Mouse (Mus musculus) heart, embryonic 13.5 days (tissue): Measurements from ENCODE around the gene Lmo7. TPM values are rescaled to one million over a fixed set of nuclear protein-coding genes. Genes with fewer than 3 reads are reported as not detected.

ENCODE experiments used
- ATAC-seq: fragments of 200-750 bp; cut with Nextera tagmentation; 2 replicates; pipeline ENCODE4 v1.8.0; 2017; ENCODE audit warnings: moderate TSS enrichment; ENCODE audit not compliant: insufficient number of reproducible peaks, low FRiP score, low TSS enrichment; ENCODE audit errors: extremely low read depth
- H3K27ac ChIP-seq: fragments of 300-500 bp; sonication (generic); replicated peaks from 2 replicates; pipeline ENCODE4 v1.5.1; 2015; ENCODE audit warnings: moderate library complexity, mild to moderate bottlenecking, inconsistent platforms
- H3K27me3 ChIP-seq: fragments of 300-500 bp; sonication (generic); replicated peaks from 2 replicates; pipeline ENCODE4 v1.6.1; 2015; ENCODE audit warnings: mild to moderate bottlenecking, inconsistent platforms
- H3K36me3 ChIP-seq: fragments of 300-500 bp; sonication (generic); 2 replicates; pipeline ENCODE4 v1.6.1; 2015; ENCODE audit warnings: mild to moderate bottlenecking, inconsistent platforms
- H3K4me1 ChIP-seq: fragments of 300-500 bp; sonication (generic); 2 replicates; pipeline ENCODE4 v1.6.1; 2015; ENCODE audit warnings: inconsistent platforms
- H3K4me2 ChIP-seq: fragments of 300-500 bp; sonication (generic); 2 replicates; pipeline ENCODE4 v1.6.1; 2015; ENCODE audit warnings: inconsistent platforms, mild to moderate bottlenecking, moderate library complexity
- H3K4me3 ChIP-seq: fragments of 300-500 bp; sonication (generic); 2 replicates; pipeline ENCODE4 v1.5.1; 2015; ENCODE audit warnings: moderate library complexity, mild to moderate bottlenecking, inconsistent platforms
- H3K9ac ChIP-seq: fragments of 300-500 bp; sonication (generic); 2 replicates; pipeline ENCODE4 v1.6.1; 2015; ENCODE audit warnings: inconsistent platforms, mild to moderate bottlenecking, moderate library complexity
- H3K9me3 ChIP-seq: fragments of 300-500 bp; sonication (generic); 2 replicates; pipeline ENCODE4 v1.6.1; 2016; ENCODE audit warnings: inconsistent platforms
- WGBS: fragments of 180-500 bp; shearing (Covaris S2); methylation state at CpG from one replicate; pipeline ENCODE4 v1.1.7; 2015; ENCODE audit warnings: mixed read lengths; 5-methylcytosine and 5-hydroxymethylcytosine counted together
- polyA plus RNA-seq: library from polyadenylated mRNA; unstranded; fragments of >200 nt; fragmentation: Nextera tagmentation; extraction: Ambion mirVana; gene quantifications from 2 replicates; pipeline ENCODE4 v1.2.1, GENCODE M21; 2015

The Lmo7 gene
- polyA plus RNA-seq, 1 experiment from 2014 or later: 138 TPM

- H3K27me3 ChIP-seq: no peaks in the 10 kb centered on the region
- H3K9me3 ChIP-seq: no peaks in the 10 kb centered on the region
- peak overlapping the region; percentile 67 for H3K4me2 ChIP-seq
- peak overlapping the region; percentile 86 for H3K9ac ChIP-seq
- 31% methylated on average over 6 of the region's 6 CpGs for WGBS
- H3K4me3 ChIP-seq: peak overlapping the region; percentile 59
- ATAC-seq: peak; percentile 68; the same call in 1 of the 2 replicates
- H3K36me3 ChIP-seq: peaks cover 35% of the 10 kb centered on the region
- peak overlapping the region; percentile 93 for H3K27ac ChIP-seq
- peaks cover 30% of the 10 kb centered on the region for H3K4me1 ChIP-seq
These were observed 154.0 kb downstream of the Lmo7 start for GRCm38 (mm10) chr14:101883787-101884186.

- peak overlapping the region; percentile 93 for H3K27ac ChIP-seq
- no peaks in the 10 kb centered on the region for H3K9me3 ChIP-seq
- peaks cover 41% of the 10 kb centered on the region for H3K36me3 ChIP-seq
- H3K4me1 ChIP-seq: peaks cover 32% of the 10 kb centered on the region
- peak; percentile 19; the same call in 1 of the 2 replicates for ATAC-seq
- peak overlapping the region; percentile 86 for H3K9ac ChIP-seq
- H3K4me3 ChIP-seq: peak overlapping the region; percentile 59
- H3K27me3 ChIP-seq: no peaks in the 10 kb centered on the region
- WGBS: 53% methylated on average over 10 of the region's 10 CpGs
- peak overlapping the region; percentile 67 for H3K4me2 ChIP-seq
These were observed 156.6 kb downstream of the Lmo7 start for GRCm38 (mm10) chr14:101886320-101886719.

GRCm38 (mm10) chr14:101891903-101892448 is 162.2 kb downstream of the Lmo7 start:
- 43% methylated on average over 10 of the region's 10 CpGs for WGBS
- Histone ChIP-seq H3K9me3 (no peaks in the 10 kb centered on the region), H3K36me3 (peaks cover 43% of the 10 kb centered on the region), H3K4me3 (no peak overlapping the region), H3K27ac (no peak overlapping the region), H3K27me3 (no peaks in the 10 kb centered on the region), H3K9ac (no peak overlapping the region), H3K4me1 (peaks cover 58% of the 10 kb centered on the region), H3K4me2 (no peak overlapping the region)
- ATAC-seq: no peak

GRCm38 (mm10) chr14:101892496-101892895 is 162.7 kb downstream of the Lmo7 start:
- Histone ChIP-seq H3K4me2 (no peak overlapping the region), H3K4me1 (peaks cover 56% of the 10 kb centered on the region), H3K27me3 (no peaks in the 10 kb centered on the region), H3K4me3 (no peak overlapping the region), H3K9ac (no peak overlapping the region), H3K9me3 (no peaks in the 10 kb centered on the region), H3K36me3 (peaks cover 44% of the 10 kb centered on the region), H3K27ac (no peak overlapping the region)
- 80% methylated on average over 8 of the region's 8 CpGs for WGBS
- no peak for ATAC-seq

GRCm38 (mm10) chr14:101893215-101893614 is 163.5 kb downstream of the Lmo7 start:
- Histone ChIP-seq H3K27me3 (no peaks in the 10 kb centered on the region), H3K9me3 (no peaks in the 10 kb centered on the region), H3K4me3 (no peak overlapping the region), H3K27ac (no peak overlapping the region), H3K36me3 (peaks cover 46% of the 10 kb centered on the region), H3K4me2 (no peak overlapping the region), H3K4me1 (peaks cover 55% of the 10 kb centered on the region), H3K9ac (no peak overlapping the region)
- no peak for ATAC-seq
- 63% methylated on average over 6 of the region's 6 CpGs for WGBS

- H3K27ac ChIP-seq: no peak overlapping the region
- H3K9ac ChIP-seq: no peak overlapping the region
- H3K9me3 ChIP-seq: no peaks in the 10 kb centered on the region
- peaks cover 66% of the 10 kb centered on the region for H3K36me3 ChIP-seq
- 73% methylated on average over 6 of the region's 6 CpGs for WGBS
- H3K4me3 ChIP-seq: no peak overlapping the region
- H3K4me2 ChIP-seq: no peak overlapping the region
- H3K4me1 ChIP-seq: peaks cover 44% of the 10 kb centered on the region
- H3K27me3 ChIP-seq: no peaks in the 10 kb centered on the region
- ATAC-seq: no peak
These were observed 168.5 kb downstream of the Lmo7 start for GRCm38 (mm10) chr14:101898250-101898649.

- no peak overlapping the region for H3K4me2 ChIP-seq
- no peaks in the 10 kb centered on the region for H3K9me3 ChIP-seq
- no peaks in the 10 kb centered on the region for H3K27me3 ChIP-seq
- WGBS: 59% methylated on average over 7 of the region's 7 CpGs
- H3K4me3 ChIP-seq: no peak overlapping the region
- H3K36me3 ChIP-seq: peaks cover 90% of the 10 kb centered on the region
- H3K27ac ChIP-seq: peak overlapping the region; percentile 45; the same call in 1 of the 2 replicates
- H3K9ac ChIP-seq: no peak overlapping the region
- ATAC-seq: no peak
- H3K4me1 ChIP-seq: peaks cover 33% of the 10 kb centered on the region
These were observed 171.7 kb downstream of the Lmo7 start for GRCm38 (mm10) chr14:101901496-101901895.

- H3K27me3 ChIP-seq: no peaks in the 10 kb centered on the region
- H3K4me1 ChIP-seq: peaks cover 31% of the 10 kb centered on the region
- 66% methylated on average over 7 of the region's 7 CpGs for WGBS
- H3K9me3 ChIP-seq: no peaks in the 10 kb centered on the region
- ATAC-seq: no peak
- H3K36me3 ChIP-seq: peaks cover 90% of the 10 kb centered on the region
- peak overlapping the region; percentile 45; the same call in 1 of the 2 replicates for H3K27ac ChIP-seq
- no peak overlapping the region for H3K4me3 ChIP-seq
- H3K9ac ChIP-seq: no peak overlapping the region
- no peak overlapping the region for H3K4me2 ChIP-seq
These were observed 172.2 kb downstream of the Lmo7 start for GRCm38 (mm10) chr14:101901976-101902375.

GRCm38 (mm10) chr14:101903722-101904121 is 174.0 kb downstream of the Lmo7 start:
- peaks cover 90% of the 10 kb centered on the region for H3K36me3 ChIP-seq
- H3K9ac ChIP-seq: no peak overlapping the region
- H3K4me3 ChIP-seq: no peak overlapping the region
- peaks cover 31% of the 10 kb centered on the region for H3K4me1 ChIP-seq
- no peaks in the 10 kb centered on the region for H3K9me3 ChIP-seq
- 76% methylated on average over 5 of the region's 5 CpGs for WGBS
- H3K4me2 ChIP-seq: no peak overlapping the region
- ATAC-seq: no peak
- H3K27me3 ChIP-seq: no peaks in the 10 kb centered on the region
- H3K27ac ChIP-seq: no peak overlapping the region

- H3K9ac ChIP-seq: no peak overlapping the region
- H3K4me1 ChIP-seq: no peaks in the 10 kb centered on the region
- H3K9me3 ChIP-seq: no peaks in the 10 kb centered on the region
- no peak overlapping the region for H3K27ac ChIP-seq
- H3K4me2 ChIP-seq: no peak overlapping the region
- 74% methylated on average over 7 of the region's 7 CpGs for WGBS
- H3K27me3 ChIP-seq: no peaks in the 10 kb centered on the region
- H3K4me3 ChIP-seq: no peak overlapping the region
- peaks cover 81% of the 10 kb centered on the region for H3K36me3 ChIP-seq
- no peak for ATAC-seq
These were observed 182.2 kb downstream of the Lmo7 start for GRCm38 (mm10) chr14:101911983-101912382.

GRCm38 (mm10) chr14:101912392-101912791 is 182.6 kb downstream of the Lmo7 start:
- no peaks in the 10 kb centered on the region for H3K9me3 ChIP-seq
- H3K4me3 ChIP-seq: no peak overlapping the region
- H3K4me2 ChIP-seq: no peak overlapping the region
- H3K4me1 ChIP-seq: no peaks in the 10 kb centered on the region
- no peak for ATAC-seq
- no peaks in the 10 kb centered on the region for H3K27me3 ChIP-seq
- 82% methylated on average over 3 of the region's 3 CpGs for WGBS
- no peak overlapping the region for H3K9ac ChIP-seq
- H3K27ac ChIP-seq: no peak overlapping the region
- H3K36me3 ChIP-seq: peaks cover 81% of the 10 kb centered on the region

GRCm38 (mm10) chr14:101914321-101914720 is 184.6 kb downstream of the Lmo7 start:
- Histone ChIP-seq H3K4me2 (no peak overlapping the region), H3K9ac (no peak overlapping the region), H3K27me3 (no peaks in the 10 kb centered on the region), H3K4me1 (no peaks in the 10 kb centered on the region), H3K36me3 (peaks cover 84% of the 10 kb centered on the region), H3K4me3 (no peak overlapping the region), H3K27ac (no peak overlapping the region), H3K9me3 (no peaks in the 10 kb centered on the region)
- ATAC-seq: no peak
